Mouse (Mus musculus) gastrocnemius, postnatal 25 days (tissue): ENCODE data around the gene Clock. TPM values are rescaled to one million over a fixed set of nuclear protein-coding genes. Genes with fewer than 3 reads are reported as not detected.

Experiments
- DNase-seq: peaks from one replicate; pipeline ENCODE4 v3.0.0; 2022
- total RNA-seq, 2 experiments: library from RNA; stranded (reverse); gene quantifications; 1 replicate in 1 of 2; 2 replicates in 1 of 2; pipeline ENCODE4 v1.2.3; 2021

Clock gene
- total RNA-seq, 2 experiments from 2014 or later = 12.7 to 22.8 TPM

DNA sequence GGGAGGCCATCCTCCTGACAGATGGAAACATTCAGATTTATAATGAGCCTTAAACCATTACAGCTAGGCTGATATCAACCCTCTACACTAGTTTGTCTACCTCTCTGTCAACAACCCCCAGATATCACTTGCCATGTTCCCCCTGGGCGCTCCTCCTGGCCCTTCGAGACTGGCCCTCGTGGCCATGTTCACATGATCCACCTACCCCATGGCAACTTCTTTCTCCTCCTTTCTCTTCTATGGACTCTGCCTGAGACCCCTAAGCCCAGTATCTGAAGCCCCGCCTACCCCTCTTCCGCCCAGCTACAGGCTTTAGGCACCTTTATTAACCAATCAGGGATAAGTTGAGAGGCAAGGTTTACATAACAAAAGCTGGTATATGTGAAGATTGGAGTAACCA lies 124.8 kb downstream of the Clock start:
- DNase-seq = no peak

- no peak for DNase-seq
These were observed 125.4 kb downstream of the Clock start for GRCm38 (mm10) chr5:76179171-76179570.

GRCm38 (mm10) chr5:76177664-76178063 lies 126.9 kb downstream of the Clock start:
- DNase-seq = no peak

- no peak for DNase-seq
These were observed 127.8 kb downstream of the Clock start for GRCm38 (mm10) chr5:76176841-76177240.

DNA sequence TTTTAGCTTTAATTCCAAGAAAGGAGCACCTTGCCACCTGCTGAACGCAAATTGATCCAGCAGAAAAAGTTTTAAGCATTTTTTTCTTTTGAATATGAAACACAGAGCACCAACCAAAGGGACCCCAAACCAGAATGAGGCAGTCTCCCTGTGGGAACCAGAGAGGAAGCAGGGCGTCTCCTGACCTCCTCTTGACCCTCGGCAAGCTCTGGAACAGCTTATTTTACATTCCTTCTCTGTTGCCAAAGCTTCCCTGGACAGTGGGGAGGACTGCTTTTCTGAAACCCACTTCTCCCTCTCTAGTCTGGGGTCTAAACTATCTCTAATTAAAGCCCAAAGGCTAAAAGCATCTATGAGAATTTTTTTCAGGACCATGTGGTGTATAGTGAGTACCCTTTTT lies 128.2 kb downstream of the Clock start:
- no peak for DNase-seq

GRCm38 (mm10) chr5:76175051-76175450 lies 129.5 kb downstream of the Clock start:
- DNase-seq = no peak

GRCm38 (mm10) chr5:76171039-76171438 lies 133.6 kb downstream of the Clock start:
- no peak for DNase-seq

DNA sequence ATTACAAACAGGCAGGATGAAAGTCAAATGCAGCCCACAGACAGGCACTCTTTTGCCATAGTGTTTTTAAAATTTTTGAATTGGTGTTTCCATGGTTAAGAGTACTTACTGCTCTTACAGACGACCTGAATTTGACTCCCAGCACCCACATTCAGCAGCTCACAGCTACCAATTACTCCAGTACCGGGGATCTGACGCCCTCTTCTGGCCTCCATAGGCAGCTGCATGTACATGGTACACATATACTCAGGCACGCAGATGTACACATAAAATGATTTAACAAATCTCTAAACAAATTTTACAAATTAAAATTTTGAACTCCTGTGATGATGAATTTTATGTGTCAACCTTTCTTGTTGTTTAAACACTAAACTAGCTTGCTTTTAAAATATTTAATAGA lies 134.1 kb downstream of the Clock start:
- DNase-seq = no peak

GRCm38 (mm10) chr5:76164827-76165226 lies 139.8 kb downstream of the Clock start:
- no peak for DNase-seq

GRCm38 (mm10) chr5:76163828-76164390 lies 140.7 kb downstream of the Clock start:
- no peak for DNase-seq

DNA sequence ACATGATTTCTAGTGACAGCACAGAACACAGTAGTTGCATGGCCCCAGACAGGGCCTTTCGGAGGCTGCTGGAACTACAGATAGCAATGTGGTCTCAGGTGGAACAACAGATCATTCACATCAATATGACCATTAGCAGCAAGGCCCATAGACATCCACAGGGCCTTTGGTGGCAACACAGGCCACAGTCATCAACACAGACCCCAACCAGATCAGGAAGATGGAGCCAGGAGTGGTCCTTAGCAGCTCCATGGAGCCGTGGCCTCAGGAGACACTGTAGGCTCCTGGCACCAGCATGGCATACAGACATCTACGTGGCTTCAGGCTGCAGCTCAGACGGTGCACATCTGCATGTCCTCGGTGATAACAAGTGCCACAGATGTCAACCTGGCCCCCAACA lies 141.7 kb downstream of the Clock start:
- no peak for DNase-seq

GRCm38 (mm10) chr5:76161491-76161890 lies 143.1 kb downstream of the Clock start:
- no peak for DNase-seq

DNA sequence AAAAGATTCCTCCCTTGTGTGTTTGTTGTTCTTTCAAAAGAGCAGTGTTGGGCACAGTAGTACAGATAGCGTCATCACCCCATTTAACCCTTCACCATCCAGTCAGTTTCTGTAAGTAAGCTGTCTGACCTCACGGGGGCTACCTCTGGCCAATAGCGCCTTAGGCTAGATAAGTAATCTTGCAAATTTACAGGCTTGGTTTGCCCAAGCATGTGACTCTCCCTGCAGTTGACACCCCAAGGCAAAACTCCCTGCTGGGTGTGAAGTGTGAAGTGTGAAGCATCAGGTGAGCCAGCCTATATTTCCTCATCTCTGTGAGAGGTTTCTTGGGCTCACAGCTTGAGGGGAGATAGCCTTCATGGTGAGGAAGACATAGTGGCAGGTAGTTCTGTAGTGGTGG lies 144.5 kb downstream of the Clock start:
- no peak for DNase-seq

Other genes with a start within 250 kb of the Clock start
- 1 to 10 TPM; 3.5 to 3.7 TPM for gene Srd5a3, start 164.5 kb downstream of the Clock start, total RNA-seq
- 10 to 100 TPM; 12.8 to 18.0 TPM for gene Tmem165, start 120.9 kb downstream of the Clock start, total RNA-seq
- gene Pdcl2, start 26.4 kb upstream of the Clock start, total RNA-seq = not detected
- gene Nmu, start 59.0 kb upstream of the Clock start, total RNA-seq = not detected
- not detected for gene Gm7271, start 179.2 kb upstream of the Clock start, total RNA-seq
- gene Exoc1, start 224.5 kb upstream of the Clock start, total RNA-seq = 10 to 100 TPM; 10.1 to 12.3 TPM